Comparison of ENCODE assay signal across 13 mouse cellular contexts in genomic region chr4:122857909-122858308, GRCm38 (mm10). TPM values are rescaled to one million over a fixed set of nuclear protein-coding genes. Genes with fewer than 3 reads are reported as not detected.
DNase-seq lines count a peak whose midpoint lies in the region; ATAC-seq and TF ChIP-seq lines count a peak whose summit lies in the region.
"Had no signal": no experiment of that assay in that cellular context is flagged by ENCODE, and none has a peak within 500 bp of the region (broad histone marks: within the 10 kb centered on the region; RNA-seq: fewer than 3 reads in every experiment).

No protein-coding gene starts in this region.

- TF ChIP-seq EP300 in heart, postnatal 0 days (IDR thresholded peaks at IDR 0.05; ENCODE audit: low read depth), result no peak

- H3K4me1 ChIP-seq in heart, postnatal 0 days (ENCODE audit: control insufficient read depth, insufficient read depth), result no peaks in the 10 kb centered on the region
- no peaks in the 10 kb centered on the region for H3K4me1 ChIP-seq in heart, embryonic 11.5 days (ENCODE audit: control insufficient read depth, insufficient read depth, low read length)
- H3K4me1 ChIP-seq in midbrain, postnatal 0 days (ENCODE audit: insufficient read depth, low read length), result no peaks in the 10 kb centered on the region
- H3K4me1 ChIP-seq in midbrain, embryonic 13.5 days (replicated peaks), result no peaks in the 10 kb centered on the region
- H3K4me1 ChIP-seq in G1E (ENCODE audit: insufficient read depth, low read depth, low read length), result peaks cover 9% of the 10 kb centered on the region
- H3K4me1 ChIP-seq in forebrain, embryonic 15.5 days, result no peaks in the 10 kb centered on the region
- H3K4me1 ChIP-seq: liver, embryonic 13.5 days had no signal

- 0 out of 2 replicates have a peak, but pooled peaks have one; percentile 16 for TF ChIP-seq CTCF in heart, postnatal 0 days (IDR thresholded peaks at IDR 0.05; ENCODE audit: low read depth)
- TF ChIP-seq CTCF in midbrain, postnatal 0 days (IDR thresholded peaks at IDR 0.05), result peak; percentile 24; the same call in 1 of the 2 replicates
- no peak for TF ChIP-seq CTCF in G1E (IDR thresholded peaks at IDR 0.05; ENCODE audit: low read depth, low read length)

- H3K27me3 ChIP-seq in heart, postnatal 0 days (ENCODE audit: control insufficient read depth, insufficient read depth, low read length), result no peaks in the 10 kb centered on the region
- H3K27me3 ChIP-seq in heart, embryonic 11.5 days (ENCODE audit: control insufficient read depth, insufficient read depth, low read length), result no peaks in the 10 kb centered on the region
- no peaks in the 10 kb centered on the region for H3K27me3 ChIP-seq in midbrain, postnatal 0 days (ENCODE audit: insufficient read depth, low read length)
- no peaks in the 10 kb centered on the region for H3K27me3 ChIP-seq in midbrain, embryonic 13.5 days
- no peaks in the 10 kb centered on the region for H3K27me3 ChIP-seq in G1E (ENCODE audit: insufficient read depth, low read length)
- H3K27me3 ChIP-seq in forebrain, embryonic 15.5 days, result no peaks in the 10 kb centered on the region
- H3K27me3 ChIP-seq: liver, embryonic 13.5 days had no signal

- H3K9me3 ChIP-seq in heart, postnatal 0 days (replicated peaks; ENCODE audit: control insufficient read depth, low read length), result no peaks in the 10 kb centered on the region
- no peaks in the 10 kb centered on the region for H3K9me3 ChIP-seq in heart, embryonic 11.5 days (replicated peaks; ENCODE audit: control insufficient read depth, low read length)
- H3K9me3 ChIP-seq in midbrain, postnatal 0 days (ENCODE audit: low read length), result no peaks in the 10 kb centered on the region
- no peaks in the 10 kb centered on the region for H3K9me3 ChIP-seq in midbrain, embryonic 13.5 days
- no peaks in the 10 kb centered on the region for H3K9me3 ChIP-seq in G1E (replicated peaks)
- no peaks in the 10 kb centered on the region for H3K9me3 ChIP-seq in forebrain, embryonic 15.5 days
- H3K9me3 ChIP-seq: liver, embryonic 13.5 days had no signal

- H3K4me2 ChIP-seq in heart, postnatal 0 days (ENCODE audit: low read depth, low read length), result no peak overlapping the region
- H3K4me2 ChIP-seq in heart, embryonic 11.5 days, result no peak overlapping the region
- no peak overlapping the region for H3K4me2 ChIP-seq in midbrain, postnatal 0 days (ENCODE audit: low read depth, low read length, poor library complexity, severe bottlenecking)
- no peak overlapping the region for H3K4me2 ChIP-seq in midbrain, embryonic 13.5 days (replicated peaks)
- no peak overlapping the region for H3K4me2 ChIP-seq in forebrain, embryonic 15.5 days (replicated peaks)
- H3K4me2 ChIP-seq: liver, embryonic 13.5 days had no signal

- ATAC-seq in heart, postnatal 0 days (ENCODE audit: insufficient read depth, low read depth), result no peak
- ATAC-seq in heart, embryonic 11.5 days (replicated peaks; ENCODE audit: insufficient number of reproducible peaks, low FRiP score, low TSS enrichment), result no peak
- no peak for ATAC-seq in midbrain, postnatal 0 days (ENCODE audit: low FRiP score)
- ATAC-seq in midbrain, embryonic 13.5 days, result no peak
- ATAC-seq in G1E (ENCODE audit: extremely low read depth, insufficient number of reproducible peaks, low FRiP score, poor library complexity, severe bottlenecking), result 0 out of 2 replicates have a peak, but pooled peaks have one; percentile 32
- peak; percentile 71 for ATAC-seq in megakaryocyte-erythroid progenitor cell, adult 5-6 weeks (replicated peaks; ENCODE audit: low FRiP score, low TSS enrichment, poor library complexity, severe bottlenecking)
- ATAC-seq in forebrain, embryonic 15.5 days (replicated peaks), result no peak
- ATAC-seq: forebrain, postnatal 0 days had no signal

- DNase-seq in heart, postnatal 0 days (ENCODE audit: low spot score), result no peak
- DNase-seq in midbrain, postnatal 0 days (ENCODE audit: low spot score), result no peak
- DNase-seq in G1E (ENCODE audit: low spot score), result no peak
- no peak for DNase-seq in right cerebral cortex, adult 2 months (ENCODE audit: low spot score in 2 of 2)
- DNase-seq: adrenal gland, postnatal 14 days; forebrain, postnatal 0 days; kidney, adult 11 months; liver, embryonic 13.5 days had no signal

- 41% methylated on average over 2 of the region's 2 CpGs for WGBS in heart, postnatal 0 days
- 64% methylated on average over 2 of the region's 2 CpGs for WGBS in heart, embryonic 11.5 days (ENCODE audit: insufficient replicate concordance)
- WGBS in midbrain, postnatal 0 days, result 39% methylated on average over 2 of the region's 2 CpGs
- WGBS in midbrain, embryonic 13.5 days, result 46% methylated on average over 2 of the region's 2 CpGs
- WGBS in forebrain, embryonic 15.5 days, result 31% methylated on average over 2 of the region's 2 CpGs

- H3K27ac ChIP-seq in heart, postnatal 0 days (ENCODE audit: low read depth), result no peak overlapping the region
- H3K27ac ChIP-seq in heart, embryonic 11.5 days (ENCODE audit: low read depth, low read length), result no peak overlapping the region
- no peak overlapping the region for H3K27ac ChIP-seq in midbrain, postnatal 0 days (ENCODE audit: low read depth, low read length)
- H3K27ac ChIP-seq in midbrain, embryonic 13.5 days, result no peak overlapping the region
- H3K27ac ChIP-seq in forebrain, embryonic 15.5 days (replicated peaks), result no peak overlapping the region
- H3K27ac ChIP-seq: liver, embryonic 13.5 days had no signal

- no peak overlapping the region for H3K9ac ChIP-seq in heart, postnatal 0 days (replicated peaks; ENCODE audit: low read depth, low read length)
- H3K9ac ChIP-seq in heart, embryonic 11.5 days (ENCODE audit: low read depth, low read length), result no peak overlapping the region
- no peak overlapping the region for H3K9ac ChIP-seq in midbrain, postnatal 0 days (replicated peaks; ENCODE audit: low read length, poor library complexity, severe bottlenecking)
- H3K9ac ChIP-seq in midbrain, embryonic 13.5 days (replicated peaks), result no peak overlapping the region
- no peak overlapping the region for H3K9ac ChIP-seq in forebrain, embryonic 15.5 days (replicated peaks)
- H3K9ac ChIP-seq: forebrain, postnatal 0 days; liver, embryonic 13.5 days had no signal

- H3K36me3 ChIP-seq in heart, postnatal 0 days (replicated peaks; ENCODE audit: control insufficient read depth, insufficient read depth, low read length), result peaks cover 88% of the 10 kb centered on the region
- H3K36me3 ChIP-seq in heart, embryonic 11.5 days (ENCODE audit: control insufficient read depth, insufficient read depth, low read length), result peaks cover 28% of the 10 kb centered on the region
- peaks cover 66% of the 10 kb centered on the region for H3K36me3 ChIP-seq in midbrain, postnatal 0 days (ENCODE audit: insufficient read depth, low read length)
- peaks cover 87% of the 10 kb centered on the region for H3K36me3 ChIP-seq in midbrain, embryonic 13.5 days
- H3K36me3 ChIP-seq in G1E (replicated peaks), result peaks cover 89% of the 10 kb centered on the region
- peaks cover 84% of the 10 kb centered on the region for H3K36me3 ChIP-seq in forebrain, embryonic 15.5 days

- no peak overlapping the region for H3K4me3 ChIP-seq in heart, postnatal 0 days (ENCODE audit: low read depth, low read length)
- no peak overlapping the region for H3K4me3 ChIP-seq in heart, embryonic 11.5 days (ENCODE audit: low read depth, low read length)
- no peak overlapping the region for H3K4me3 ChIP-seq in midbrain, postnatal 0 days (ENCODE audit: low read depth, low read length)
- H3K4me3 ChIP-seq in midbrain, embryonic 13.5 days (replicated peaks), result no peak overlapping the region
- H3K4me3 ChIP-seq in G1E (ENCODE audit: low read depth, low read length), result no peak overlapping the region
- H3K4me3 ChIP-seq in forebrain, embryonic 15.5 days, result no peak overlapping the region
- H3K4me3 ChIP-seq: liver, embryonic 13.5 days; myocyte had no signal

RNA-seq across cellular contexts. Expression of gene Ppt1, which starts 21.9 kb away (rescaled TPM):
- 30.0 and 37.8 TPM in 2 replicates for total RNA-seq in heart, postnatal 0 days (2014; rRNA removed; ENCODE audit: low replicate concordance)
- 42.9 and 45.2 TPM in 2 replicates for polyA plus RNA-seq in heart, postnatal 0 days (2015; fragmentation: Nextera tagmentation; extraction: Ambion mirVana)
- polyA plus RNA-seq in heart, embryonic 11.5 days (2014; fragmentation: Nextera tagmentation; extraction: Ambion mirVana), result 61.8 and 66.4 TPM in 2 replicates
- total RNA-seq in midbrain, postnatal 0 days (2014; rRNA removed), result 44.2 and 53.5 TPM in 2 replicates
- 80.2 and 81.3 TPM in 2 replicates for polyA plus RNA-seq in midbrain, postnatal 0 days (2015; fragmentation: Nextera tagmentation; extraction: Ambion mirVana)
- 80.4 and 81.8 TPM in 2 replicates for polyA plus RNA-seq in midbrain, embryonic 13.5 days (2015; fragmentation: Nextera tagmentation; extraction: Ambion mirVana)
- total RNA-seq in G1E (2014; fragmentation: Nextera tagmentation), result 70.4 and 70.9 TPM in 2 replicates
- 52.0 and 56.7 TPM in 2 replicates for total RNA-seq in G1E (2017)
- 6.6 and 9.3 TPM in 2 replicates for polyA plus RNA-seq in G1E (2012)
- 24.5 and 25.1 TPM in 2 replicates for total RNA-seq in megakaryocyte-erythroid progenitor cell, adult 5-6 weeks (2014; fragmentation: Nextera tagmentation)
- total RNA-seq in megakaryocyte-erythroid progenitor cell, adult 5-6 weeks (2017), result 30.1 and 37.8 TPM in 2 replicates
- polyA plus RNA-seq in forebrain, embryonic 15.5 days (2015; fragmentation: Nextera tagmentation; extraction: Ambion mirVana), result 71.6 and 73.6 TPM in 2 replicates

RNA-seq across cellular contexts. Expression of gene Cap1, which starts 27.9 kb away (rescaled TPM):
- total RNA-seq in heart, postnatal 0 days (2014; rRNA removed; ENCODE audit: low replicate concordance), result 59.6 and 73.0 TPM in 2 replicates
- polyA plus RNA-seq in heart, postnatal 0 days (2015; fragmentation: Nextera tagmentation; extraction: Ambion mirVana), result 20.6 and 22.4 TPM in 2 replicates
- 54.1 and 54.8 TPM in 2 replicates for polyA plus RNA-seq in heart, embryonic 11.5 days (2014; fragmentation: Nextera tagmentation; extraction: Ambion mirVana)
- 145 and 157 TPM in 2 replicates for total RNA-seq in midbrain, postnatal 0 days (2014; rRNA removed)
- 58.9 and 60.9 TPM in 2 replicates for polyA plus RNA-seq in midbrain, postnatal 0 days (2015; fragmentation: Nextera tagmentation; extraction: Ambion mirVana)
- 73.8 and 77.2 TPM in 2 replicates for polyA plus RNA-seq in midbrain, embryonic 13.5 days (2015; fragmentation: Nextera tagmentation; extraction: Ambion mirVana)
- total RNA-seq in G1E (2014; fragmentation: Nextera tagmentation), result 186 and 190 TPM in 2 replicates
- total RNA-seq in G1E (2017), result 230 and 256 TPM in 2 replicates
- polyA plus RNA-seq in G1E (2012), result 21.1 and 28.2 TPM in 2 replicates
- total RNA-seq in megakaryocyte-erythroid progenitor cell, adult 5-6 weeks (2014; fragmentation: Nextera tagmentation), result 50.7 and 56.5 TPM in 2 replicates
- total RNA-seq in megakaryocyte-erythroid progenitor cell, adult 5-6 weeks (2017), result 80.5 and 95.8 TPM in 2 replicates
- 62.4 and 62.9 TPM in 2 replicates for polyA plus RNA-seq in forebrain, embryonic 15.5 days (2015; fragmentation: Nextera tagmentation; extraction: Ambion mirVana)

Comparison
In these comparisons a context has a peak if more than half of its experiments do, and no peak if none do; other contexts are left out.
1. ATAC-seq: peak in G1E (single experiment) and megakaryocyte-erythroid progenitor cell, adult 5-6 weeks (single experiment); none in heart, postnatal 0 days (single experiment), heart, embryonic 11.5 days (single experiment), midbrain, postnatal 0 days (single experiment), midbrain, embryonic 13.5 days (single experiment) and forebrain, embryonic 15.5 days (single experiment).